Mouse (Mus musculus): ENCODE measurements around the gene Sez6l. TPM values are rescaled to one million over a fixed set of nuclear protein-coding genes. Genes with fewer than 3 reads are reported as not detected.

Sez6l gene
- total RNA-seq, 4 experiments from 2014 or later = 0.08 to 0.22 (median 0.17) TPM

- DNase-seq (ENCODE audit: low spot score) = no peak
Observed at GRCm38 (mm10) chr5:112498921-112499917, 77.8 kb downstream of the Sez6l start.

- DNase-seq (ENCODE audit: low spot score) = no peak
Observed at GRCm38 (mm10) chr5:112496753-112497369, 80.1 kb downstream of the Sez6l start.

GRCm38 (mm10) chr5:112493492-112493891 is 83.5 kb downstream of the Sez6l start:
- peak; percentile 6 for DNase-seq (ENCODE audit: low spot score)

GRCm38 (mm10) chr5:112491489-112491888 is 85.5 kb downstream of the Sez6l start:
- no peak for DNase-seq (ENCODE audit: low spot score)

- no peak for DNase-seq (ENCODE audit: low spot score)
Observed at GRCm38 (mm10) chr5:112488101-112488776, 88.7 kb downstream of the Sez6l start.

- DNase-seq (ENCODE audit: low spot score) = no peak
Observed at GRCm38 (mm10) chr5:112487504-112487903, 89.5 kb downstream of the Sez6l start.

GRCm38 (mm10) chr5:112486415-112486814 is 90.6 kb downstream of the Sez6l start:
- peak; percentile 17 for DNase-seq (ENCODE audit: low spot score)

GRCm38 (mm10) chr5:112484924-112485715 is 91.9 kb downstream of the Sez6l start:
- DNase-seq (ENCODE audit: low spot score) = no peak

GRCm38 (mm10) chr5:112483030-112483429 is 94.0 kb downstream of the Sez6l start:
- DNase-seq (ENCODE audit: low spot score) = no peak

GRCm38 (mm10) chr5:112482551-112482950 is 94.4 kb downstream of the Sez6l start:
- DNase-seq (ENCODE audit: low spot score) = no peak

- no peak for DNase-seq (ENCODE audit: low spot score)
Observed at GRCm38 (mm10) chr5:112481946-112482410, 95.0 kb downstream of the Sez6l start.

- no peak for DNase-seq (ENCODE audit: low spot score)
Observed at GRCm38 (mm10) chr5:112473453-112473852, 103.5 kb downstream of the Sez6l start.

GRCm38 (mm10) chr5:112470144-112470543 is 106.8 kb downstream of the Sez6l start:
- DNase-seq (ENCODE audit: low spot score) = peak; percentile 21

- DNase-seq (ENCODE audit: low spot score) = no peak
Observed at GRCm38 (mm10) chr5:112468986-112469581, 107.9 kb downstream of the Sez6l start.

GRCm38 (mm10) chr5:112466331-112466730 is 110.7 kb downstream of the Sez6l start:
- DNase-seq (ENCODE audit: low spot score) = no peak

- DNase-seq (ENCODE audit: low spot score) = no peak
Observed at GRCm38 (mm10) chr5:112459903-112460302, 117.1 kb downstream of the Sez6l start.

GRCm38 (mm10) chr5:112454966-112455555 is 121.9 kb downstream of the Sez6l start:
- DNase-seq (ENCODE audit: low spot score) = no peak

- DNase-seq (ENCODE audit: low spot score) = no peak
Observed at GRCm38 (mm10) chr5:112453088-112453487, 123.9 kb downstream of the Sez6l start.

GRCm38 (mm10) chr5:112448747-112449440 is 128.1 kb downstream of the Sez6l start, which contains the start of gene Gm6588:
Gm6588 (plus strand) TSS chr5:112449426.
- no peak for DNase-seq (ENCODE audit: low spot score)

GRCm38 (mm10) chr5:112438535-112438934 is 138.4 kb downstream of the Sez6l start:
- DNase-seq (ENCODE audit: low spot score) = no peak
